Mouse (Mus musculus) c-Kit-positive CD71-positive TER-119-negative erythroid progenitor cells, embryonic 14.5 days (primary cell): Measurements from ENCODE around the gene Phlda1.
A peak's percentile ranks its signal among the peaks of the same experiment; 100 is the strongest.

Experiments
- DNase-seq: peaks from one replicate; pipeline ENCODE4 v3.0.0-alpha.2; 2013; ENCODE audit warnings: low read depth

Gene Phlda1

DNA sequence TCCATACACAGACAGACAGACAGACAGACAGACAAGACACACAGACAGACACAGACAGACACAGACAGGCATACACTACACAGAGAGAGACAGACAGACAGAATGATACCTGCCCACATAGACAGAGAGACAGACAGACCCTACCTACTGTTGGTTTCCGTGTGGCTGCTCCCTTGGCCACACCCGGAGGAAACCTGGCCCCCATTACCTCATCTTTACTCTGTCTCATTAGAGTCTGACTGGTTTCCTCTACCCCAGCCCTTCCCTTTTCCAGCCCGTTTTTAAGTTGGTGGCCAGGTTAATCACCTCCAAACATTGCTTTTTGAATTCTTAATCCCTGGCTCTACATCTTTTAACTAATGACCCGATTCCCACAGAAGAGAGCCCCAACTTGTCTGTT is 22.2 kb downstream of the Phlda1 start:
- no peak for DNase-seq

- no peak for DNase-seq
Observed at GRCm38 (mm10) chr10:111530398-111530797, 24.3 kb downstream of the Phlda1 start.

DNA sequence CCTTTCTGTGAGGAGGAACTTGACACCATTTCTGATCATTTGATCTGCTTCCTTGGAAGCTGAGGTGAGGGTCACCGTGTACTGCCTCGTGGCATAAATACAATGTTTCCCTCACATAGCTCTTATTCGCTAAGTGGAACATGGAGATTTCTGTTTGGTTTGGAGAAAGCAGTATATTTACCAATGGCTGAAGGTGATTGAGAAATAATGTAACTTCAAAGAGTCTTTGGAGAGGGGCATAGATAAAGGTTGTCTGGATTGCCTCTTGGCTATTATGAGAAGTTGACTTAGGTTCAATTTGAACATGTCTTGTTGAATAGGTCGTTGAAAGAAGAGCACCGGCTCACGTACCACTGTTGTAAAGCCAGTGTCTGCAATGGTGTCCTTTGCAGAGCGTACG is 28.6 kb downstream of the Phlda1 start:
- no peak for DNase-seq

- DNase-seq: no peak
Observed at GRCm38 (mm10) chr10:111537410-111537809, 31.3 kb downstream of the Phlda1 start.

DNA sequence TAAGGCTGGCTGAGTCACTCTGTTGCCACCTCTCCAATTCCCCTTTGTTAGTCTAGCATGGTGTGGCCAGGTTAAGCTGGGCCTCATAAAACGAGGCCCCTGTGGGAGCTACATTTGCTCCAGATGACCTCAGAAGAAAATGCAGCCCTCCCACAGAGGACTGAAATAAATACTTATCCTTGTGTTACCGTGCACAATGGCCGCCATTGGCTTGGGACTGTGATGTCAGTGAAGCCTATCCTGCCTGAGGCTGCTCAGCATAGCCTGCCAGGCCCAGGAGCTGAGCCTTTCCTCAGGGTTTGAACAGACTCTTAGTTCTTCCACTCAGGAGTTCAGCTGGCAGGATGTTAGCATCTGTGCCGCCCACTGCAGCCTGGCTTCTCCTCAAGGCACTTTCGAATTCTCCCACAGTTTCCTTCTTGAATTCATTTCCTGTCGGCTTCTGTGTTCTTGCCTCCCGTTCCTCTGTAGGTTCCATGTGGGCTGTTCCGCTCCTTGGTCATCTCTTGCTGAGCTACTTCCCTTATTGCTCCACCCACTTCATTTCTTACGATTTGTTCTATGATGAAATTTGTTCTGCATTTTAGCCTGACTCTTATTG is 33.7 kb downstream of the Phlda1 start:
- no peak for DNase-seq

DNA sequence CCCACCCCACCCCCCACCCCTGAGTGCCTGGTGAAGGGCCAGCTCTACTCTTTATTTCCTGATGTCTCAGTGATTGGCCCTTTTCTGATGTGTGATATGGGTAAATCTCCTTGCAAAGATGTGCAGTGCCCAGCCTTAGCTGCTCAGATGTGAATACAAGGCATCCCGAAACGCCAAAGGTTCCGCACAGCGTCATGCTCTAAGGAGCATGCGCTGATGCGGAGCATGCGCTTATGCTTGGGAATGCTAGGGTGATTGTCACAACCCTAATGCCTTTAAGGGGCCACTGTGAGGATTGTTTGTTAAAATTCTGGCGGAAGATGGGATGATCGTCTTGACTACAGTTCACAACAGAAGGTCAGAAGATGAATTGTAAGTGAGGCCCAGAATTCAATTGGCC is 34.6 kb downstream of the Phlda1 start:
- DNase-seq: no peak

GRCm38 (mm10) chr10:111543106-111543505 is 37.0 kb downstream of the Phlda1 start:
- DNase-seq: no peak

- no peak for DNase-seq
Observed at GRCm38 (mm10) chr10:111543781-111544260, 37.7 kb downstream of the Phlda1 start.

DNA sequence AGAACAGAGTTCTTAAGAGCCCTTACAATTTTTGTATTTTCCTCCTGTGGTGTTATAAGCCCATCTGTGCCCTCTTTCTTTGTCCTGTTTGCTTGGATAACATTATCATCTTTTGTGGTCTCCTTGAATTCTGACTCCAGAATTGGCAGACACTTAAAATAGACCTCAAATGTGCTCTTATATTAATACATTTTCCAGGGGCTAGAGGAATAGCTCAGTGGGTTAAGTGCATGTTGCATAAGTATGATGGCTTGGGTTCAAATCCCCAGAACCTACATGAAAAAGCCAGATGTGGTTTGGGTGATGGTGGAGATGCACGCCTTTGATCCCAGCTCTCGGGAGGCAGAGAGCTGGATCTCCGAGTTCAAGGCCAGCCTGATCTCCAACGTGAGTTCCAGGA is 38.2 kb downstream of the Phlda1 start:
- DNase-seq: no peak

GRCm38 (mm10) chr10:111545648-111546047 is 39.6 kb downstream of the Phlda1 start:
- peak; percentile 32 for DNase-seq

DNA sequence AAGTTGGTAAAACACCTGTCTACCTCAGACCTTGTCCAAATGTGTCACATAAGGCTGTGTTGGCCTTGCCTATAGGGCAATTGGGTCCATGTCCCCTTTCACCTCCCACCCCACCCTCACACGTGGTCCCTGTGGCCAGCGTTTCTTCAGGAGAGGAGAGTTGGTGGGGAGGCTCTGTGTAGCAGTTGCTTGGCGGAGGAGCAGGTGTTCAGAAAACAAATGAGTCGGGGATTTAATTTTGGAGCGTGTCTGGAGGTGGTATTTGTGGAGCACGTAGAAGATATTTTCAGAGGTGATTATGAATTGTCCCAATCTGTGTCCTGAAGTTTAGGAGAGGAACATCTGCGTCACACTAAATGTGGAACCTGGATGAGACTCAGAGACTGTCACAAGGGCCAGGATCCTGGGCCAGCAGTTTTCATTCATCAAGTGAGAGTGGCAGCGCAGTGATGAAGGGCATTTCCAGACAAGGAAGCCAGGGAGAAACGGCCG is 41.8 kb downstream of the Phlda1 start:
- DNase-seq: no peak

GRCm38 (mm10) chr10:111550075-111550695 is 44.1 kb downstream of the Phlda1 start:
- no peak for DNase-seq

DNA sequence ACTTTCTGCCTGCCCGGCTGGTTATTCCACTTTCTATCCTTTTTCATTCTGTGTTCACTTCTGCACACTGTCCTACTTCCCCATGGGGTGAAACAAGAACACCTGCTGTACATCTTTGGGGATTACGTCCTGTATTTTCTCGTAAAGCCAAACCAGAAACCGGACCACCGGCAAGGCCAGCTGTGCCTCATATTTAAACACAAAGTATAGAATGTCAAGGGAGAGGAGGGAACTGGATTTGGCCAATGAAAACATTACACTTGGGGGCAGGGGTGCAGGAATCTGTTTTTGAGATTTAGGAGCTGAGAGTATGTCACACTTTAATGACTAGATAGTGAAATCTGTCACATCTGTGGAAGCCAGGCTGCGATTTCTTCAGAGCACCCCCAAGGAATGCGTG is 47.6 kb downstream of the Phlda1 start:
- no peak for DNase-seq

DNA sequence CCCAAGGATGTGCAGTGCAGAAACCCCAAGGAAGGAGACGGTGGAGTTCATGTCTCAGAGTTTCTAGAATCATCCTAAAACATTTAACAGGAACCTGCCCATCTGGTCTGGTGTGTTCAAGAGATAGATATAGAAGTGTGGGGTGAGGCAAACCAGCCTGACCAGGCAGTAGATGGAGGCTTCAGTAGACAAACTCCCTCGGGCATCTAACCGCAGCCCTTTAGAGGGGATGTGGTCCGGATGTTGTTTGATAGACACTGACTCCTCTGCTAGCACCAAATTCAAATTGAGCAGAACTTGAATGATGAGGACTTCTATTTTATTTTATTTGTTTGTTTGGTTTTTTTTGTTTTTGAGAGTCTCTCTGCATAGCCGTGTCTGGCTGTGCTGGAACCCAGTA is 48.6 kb downstream of the Phlda1 start:
- DNase-seq: no peak

DNA sequence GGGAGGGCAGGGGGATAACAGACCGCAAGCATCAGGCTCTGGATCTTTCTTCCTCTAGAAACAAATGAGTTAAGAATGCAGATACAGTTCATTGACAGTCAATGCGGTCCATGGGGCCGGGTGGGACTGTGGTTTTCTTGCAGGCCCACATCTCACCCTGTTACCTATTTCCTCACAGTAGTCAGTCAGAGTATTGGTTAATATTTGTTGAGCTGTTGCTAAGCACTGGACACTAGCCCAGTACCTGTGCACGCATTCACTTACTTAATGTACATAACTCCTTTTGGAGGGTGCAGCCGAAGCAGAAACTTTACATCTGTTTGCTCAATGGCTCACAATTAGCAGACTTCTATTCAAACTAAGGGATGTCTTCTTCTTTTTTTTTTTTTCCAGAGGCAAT is 52.1 kb downstream of the Phlda1 start:
- DNase-seq: no peak
